Mouse (Mus musculus) midbrain, embryonic 15.5 days (tissue): ENCODE results near the gene Flnc. TPM values are rescaled to one million over a fixed set of nuclear protein-coding genes. Genes with fewer than 3 reads are reported as not detected.

Source experiments
- ATAC-seq: fragments of 200-750 bp; cut with Nextera tagmentation; replicated peaks from 2 replicates; pipeline ENCODE4 v1.8.0; 2017; ENCODE audit warnings: moderate TSS enrichment
- H3K27ac ChIP-seq: fragments of 300-500 bp; sonication (generic); 2 replicates; pipeline ENCODE4 v1.5.1; 2015; ENCODE audit warnings: mild to moderate bottlenecking, inconsistent platforms
- H3K27me3 ChIP-seq: fragments of 300-500 bp; sonication (generic); replicated peaks from 2 replicates; pipeline ENCODE4 v1.6.1; 2015; ENCODE audit warnings: inconsistent platforms
- H3K36me3 ChIP-seq: fragments of 300-500 bp; sonication (generic); replicated peaks from 2 replicates; pipeline ENCODE4 v1.6.1; 2015; ENCODE audit warnings: inconsistent platforms
- H3K4me1 ChIP-seq: fragments of 300-500 bp; sonication (generic); 2 replicates; pipeline ENCODE4 v1.6.1; 2015; ENCODE audit warnings: inconsistent platforms
- H3K4me2 ChIP-seq: fragments of 300-500 bp; sonication (generic); 2 replicates; pipeline ENCODE4 v1.6.1; 2015; ENCODE audit warnings: inconsistent platforms, mild to moderate bottlenecking, moderate library complexity
- H3K4me3 ChIP-seq: fragments of 300-500 bp; sonication (generic); 2 replicates; pipeline ENCODE4 v1.5.1; 2015; ENCODE audit warnings: mild to moderate bottlenecking, inconsistent platforms
- H3K9ac ChIP-seq: fragments of 300-500 bp; sonication (generic); 2 replicates; pipeline ENCODE4 v1.6.1; 2015; ENCODE audit warnings: mild to moderate bottlenecking, inconsistent platforms
- H3K9me3 ChIP-seq: fragments of 300-500 bp; sonication (generic); 2 replicates; pipeline ENCODE4 v1.6.1; 2016; ENCODE audit warnings: inconsistent platforms
- WGBS: fragments of 180-500 bp; shearing (Covaris S2); methylation state at CpG from one replicate; pipeline ENCODE4 v1.1.7; 2015; ENCODE audit warnings: mixed read lengths; 5-methylcytosine and 5-hydroxymethylcytosine counted together
- polyA plus RNA-seq: library from polyadenylated mRNA; unstranded; fragments of >200 nt; fragmentation: Nextera tagmentation; extraction: Ambion mirVana; gene quantifications from 2 replicates; pipeline ENCODE4 v1.2.1, GENCODE M21; 2015

Flnc gene
- polyA plus RNA-seq, 1 experiment from 2014 or later: 3.3 TPM

DNA sequence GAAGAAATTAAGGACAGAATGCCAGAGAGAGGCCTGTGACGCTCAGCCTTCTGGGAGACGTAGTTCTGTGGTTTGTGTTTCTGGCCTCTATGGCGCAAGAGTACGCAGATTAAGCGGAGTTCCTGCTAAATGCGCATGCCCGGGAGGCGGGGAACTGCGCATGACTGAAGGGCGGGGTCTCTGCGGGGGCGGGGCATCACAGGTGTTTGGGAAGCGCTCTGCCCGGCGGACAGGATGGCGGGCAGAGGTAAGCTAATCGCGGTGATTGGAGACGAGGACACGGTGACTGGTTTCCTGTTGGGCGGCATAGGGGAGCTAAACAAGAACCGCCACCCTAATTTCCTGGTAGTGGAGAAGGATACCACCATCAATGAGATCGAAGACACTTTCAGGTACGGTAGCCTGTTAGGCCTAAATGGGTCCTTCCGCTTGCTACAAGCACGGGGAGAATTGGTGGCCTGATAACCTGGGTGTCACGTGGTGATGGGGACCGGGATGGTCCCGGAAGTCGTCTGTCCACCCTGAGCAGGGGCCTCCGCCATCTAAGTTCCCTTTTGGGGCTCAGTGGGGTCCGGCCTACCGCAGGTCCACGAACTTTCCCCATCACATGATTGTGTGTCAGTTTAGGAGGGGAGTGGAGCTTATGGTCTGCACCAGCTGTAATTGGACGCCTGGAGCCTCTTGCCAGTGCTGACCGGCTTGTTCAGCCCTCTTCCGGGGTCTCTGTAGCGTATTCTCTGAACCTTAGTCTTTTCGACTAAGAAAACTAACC lies 34.7 kb downstream of the Flnc start, which contains the start of gene Atp6v1f:
Gene Atp6v1f (plus strand): TSS at position 136 of the 772 bp plus-strand sequence.
- ATAC-seq: peak; percentile 95
- Histone ChIP-seq H3K36me3 (peaks cover 5% of the 10 kb centered on the region; the same call in 1 of the 2 replicates), H3K27me3 (no peaks in the 10 kb centered on the region; the same call in 1 of the 2 replicates), H3K9ac (peak within 1 kb of the TSS; percentile 60), H3K27ac (peak within 1 kb of the TSS; percentile 89), H3K9me3 (no peaks in the 10 kb centered on the region), H3K4me1 (peaks cover 13% of the 10 kb centered on the region), H3K4me2 (peak within 1 kb of the TSS; percentile 58), H3K4me3 (peak within 1 kb of the TSS; percentile 69)
- under 1% methylated on average over 39 of the region's 39 CpGs for WGBS

DNA sequence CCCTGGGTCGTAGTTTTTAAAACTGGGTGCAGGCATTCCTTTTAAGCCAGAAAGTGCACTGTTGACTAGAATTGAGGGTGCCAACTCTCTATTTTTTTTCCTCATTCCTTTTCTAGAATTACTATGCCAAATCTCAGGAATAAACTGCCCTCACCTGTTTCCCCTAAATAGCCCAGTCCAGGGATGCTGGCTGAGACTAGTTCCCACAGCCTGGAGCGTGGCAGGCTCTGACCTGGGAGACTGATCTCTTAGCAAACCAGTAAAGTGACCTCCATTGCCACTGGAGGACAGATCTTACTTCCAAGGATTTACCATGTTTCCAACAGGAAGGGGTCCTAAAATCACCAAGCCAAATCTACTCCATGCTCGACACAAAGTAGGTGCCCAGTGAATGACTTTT lies 35.8 kb downstream of the Flnc start:
- H3K9ac ChIP-seq: no peak overlapping the region
- H3K27me3 ChIP-seq: no peaks in the 10 kb centered on the region; the same call in 1 of the 2 replicates
- no peaks in the 10 kb centered on the region for H3K9me3 ChIP-seq
- no peak for ATAC-seq
- H3K4me1 ChIP-seq: peaks cover 16% of the 10 kb centered on the region
- 90% methylated on average over 3 of the region's 3 CpGs for WGBS
- peak overlapping the region; percentile 69 for H3K4me3 ChIP-seq
- H3K4me2 ChIP-seq: peak overlapping the region; percentile 58
- H3K27ac ChIP-seq: no peak overlapping the region
- peaks cover 5% of the 10 kb centered on the region; the same call in 1 of the 2 replicates for H3K36me3 ChIP-seq

DNA sequence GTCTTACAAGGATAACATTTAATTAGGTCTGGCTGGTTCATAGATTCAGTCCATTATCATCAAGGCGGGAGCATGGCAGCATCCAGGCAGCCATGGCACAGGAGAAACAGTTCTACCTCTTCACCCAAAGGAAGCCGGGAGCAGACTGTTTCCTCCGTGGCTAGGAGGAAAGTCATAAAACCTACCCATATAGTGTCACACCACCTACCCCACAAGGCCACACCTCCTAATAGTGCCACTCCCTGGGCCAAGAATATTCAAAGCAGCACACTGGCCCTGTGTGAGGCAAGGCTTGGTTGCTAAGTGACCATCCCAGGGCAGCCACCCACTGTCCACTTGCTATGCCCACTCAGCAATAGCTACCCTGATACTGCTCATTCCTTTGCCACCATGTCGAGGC lies 38.1 kb downstream of the Flnc start, which contains the start of gene Atp6v1fnb:
Gene Atp6v1fnb (plus strand): TSS at position 301 of the 400 bp plus-strand sequence.
- Histone ChIP-seq H3K27ac (no peak within 1 kb of the TSS), H3K9ac (no peak within 1 kb of the TSS), H3K27me3 (peaks cover 5% of the 10 kb centered on the region), H3K4me2 (no peak within 1 kb of the TSS), H3K4me1 (peaks cover 19% of the 10 kb centered on the region), H3K4me3 (no peak within 1 kb of the TSS), H3K9me3 (no peaks in the 10 kb centered on the region), H3K36me3 (peaks cover 5% of the 10 kb centered on the region; the same call in 1 of the 2 replicates)
- 85% methylated on average over 4 of the region's 4 CpGs for WGBS
- no peak for ATAC-seq

DNA sequence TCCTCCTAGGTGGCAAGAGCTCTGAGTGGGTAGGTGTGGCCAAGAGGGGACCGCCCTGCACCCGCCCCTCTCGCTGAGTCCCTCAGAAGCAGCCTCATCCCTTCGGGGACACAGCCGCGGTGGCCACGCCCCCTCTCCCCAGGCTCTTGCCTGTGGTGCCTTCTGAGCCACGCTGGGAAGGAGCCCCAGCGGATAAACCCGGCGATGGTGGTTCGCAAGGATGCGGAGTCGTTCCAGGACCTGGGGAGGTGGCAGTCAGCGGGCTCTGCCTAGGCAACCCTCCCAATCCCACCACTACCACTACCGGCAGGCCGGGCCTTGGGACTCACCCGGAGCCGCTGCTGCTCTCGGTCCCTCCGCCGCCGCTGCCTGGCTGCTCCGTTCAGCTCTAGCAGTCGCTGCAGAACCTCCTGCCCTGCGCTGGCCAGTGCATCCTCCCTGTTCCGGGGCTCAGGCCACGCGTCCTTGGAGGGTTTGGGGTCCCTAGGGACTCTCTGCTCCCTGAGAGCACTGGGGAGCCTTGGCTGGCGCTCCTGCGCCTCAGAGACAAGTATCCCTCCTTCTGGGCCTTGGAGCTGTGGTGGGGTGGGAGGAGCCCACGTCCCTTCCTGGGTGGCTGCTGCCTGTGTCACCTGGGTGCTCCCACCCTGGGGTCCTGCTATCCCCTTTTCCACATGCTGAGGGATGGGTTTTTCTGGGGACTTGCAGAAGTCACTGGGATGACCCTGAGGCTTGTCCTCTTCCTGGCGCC lies 41.1 kb downstream of the Flnc start:
- 3% methylated on average over 33 of the region's 33 CpGs for WGBS
- H3K4me1 ChIP-seq: peaks cover 9% of the 10 kb centered on the region
- peaks cover 5% of the 10 kb centered on the region; the same call in 1 of the 2 replicates for H3K36me3 ChIP-seq
- H3K4me3 ChIP-seq: peak overlapping the region; percentile 37
- H3K27me3 ChIP-seq: peaks cover 5% of the 10 kb centered on the region
- peak overlapping the region; percentile 21; the same call in 1 of the 2 replicates for H3K9ac ChIP-seq
- peak; percentile 84 for ATAC-seq
- no peaks in the 10 kb centered on the region for H3K9me3 ChIP-seq
- no peak overlapping the region for H3K27ac ChIP-seq
- peak overlapping the region; percentile 52 for H3K4me2 ChIP-seq

DNA sequence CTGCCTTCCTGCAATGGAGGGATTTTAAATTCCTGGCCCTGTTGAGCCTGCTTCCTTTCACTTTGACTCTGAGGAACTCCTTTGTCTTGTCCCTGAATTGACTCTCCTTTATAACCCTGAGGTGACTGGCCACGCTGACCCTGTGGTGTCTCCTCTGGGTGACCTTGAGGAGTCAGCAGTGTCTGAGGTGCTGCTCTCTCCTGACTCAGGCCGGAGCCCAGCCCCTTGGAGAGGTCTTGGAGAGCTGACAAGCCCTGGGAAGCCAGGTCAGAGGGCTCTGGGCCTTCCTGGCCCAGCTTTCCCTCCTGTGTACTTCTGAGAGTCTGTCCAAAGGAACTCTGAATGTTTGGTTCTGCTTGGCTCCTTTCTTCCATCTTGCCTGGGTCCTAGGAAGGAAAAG lies 41.7 kb downstream of the Flnc start:
- no peak for ATAC-seq
- Histone ChIP-seq H3K4me2 (no peak overlapping the region), H3K36me3 (peaks cover 5% of the 10 kb centered on the region; the same call in 1 of the 2 replicates), H3K4me1 (peaks cover 6% of the 10 kb centered on the region; the same call in 1 of the 2 replicates), H3K27ac (no peak overlapping the region), H3K9me3 (no peaks in the 10 kb centered on the region), H3K4me3 (no peak overlapping the region), H3K27me3 (peaks cover 5% of the 10 kb centered on the region), H3K9ac (no peak overlapping the region)
- WGBS: 68% methylated on average over 2 of the region's 2 CpGs

DNA sequence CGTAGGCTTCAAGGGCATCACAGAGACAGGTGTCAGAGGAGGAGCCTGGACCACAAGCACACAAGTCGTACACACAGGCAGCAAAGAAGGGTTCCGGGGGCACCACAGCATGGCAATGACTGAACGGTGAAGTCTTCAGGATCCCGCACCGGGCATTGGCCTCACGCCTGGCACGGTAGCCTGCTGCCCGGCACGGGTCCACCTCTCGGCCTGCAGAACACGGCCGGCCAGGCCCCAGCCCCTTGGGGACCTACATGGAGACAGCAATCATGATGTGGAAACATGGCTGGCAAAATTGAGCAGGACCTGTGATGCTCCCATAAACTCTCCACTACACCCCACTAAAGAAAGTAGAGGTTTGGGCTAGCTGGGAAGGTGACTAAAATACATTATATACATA lies 49.6 kb downstream of the Flnc start:
- Histone ChIP-seq H3K27me3 (peaks cover 4% of the 10 kb centered on the region; the same call in 1 of the 2 replicates), H3K9me3 (no peaks in the 10 kb centered on the region), H3K4me2 (no peak overlapping the region), H3K9ac (no peak overlapping the region), H3K4me1 (peaks cover 7% of the 10 kb centered on the region), H3K36me3 (no peaks in the 10 kb centered on the region), H3K4me3 (no peak overlapping the region), H3K27ac (no peak overlapping the region)
- WGBS: 92% methylated on average over 13 of the region's 13 CpGs
- ATAC-seq: no peak

DNA sequence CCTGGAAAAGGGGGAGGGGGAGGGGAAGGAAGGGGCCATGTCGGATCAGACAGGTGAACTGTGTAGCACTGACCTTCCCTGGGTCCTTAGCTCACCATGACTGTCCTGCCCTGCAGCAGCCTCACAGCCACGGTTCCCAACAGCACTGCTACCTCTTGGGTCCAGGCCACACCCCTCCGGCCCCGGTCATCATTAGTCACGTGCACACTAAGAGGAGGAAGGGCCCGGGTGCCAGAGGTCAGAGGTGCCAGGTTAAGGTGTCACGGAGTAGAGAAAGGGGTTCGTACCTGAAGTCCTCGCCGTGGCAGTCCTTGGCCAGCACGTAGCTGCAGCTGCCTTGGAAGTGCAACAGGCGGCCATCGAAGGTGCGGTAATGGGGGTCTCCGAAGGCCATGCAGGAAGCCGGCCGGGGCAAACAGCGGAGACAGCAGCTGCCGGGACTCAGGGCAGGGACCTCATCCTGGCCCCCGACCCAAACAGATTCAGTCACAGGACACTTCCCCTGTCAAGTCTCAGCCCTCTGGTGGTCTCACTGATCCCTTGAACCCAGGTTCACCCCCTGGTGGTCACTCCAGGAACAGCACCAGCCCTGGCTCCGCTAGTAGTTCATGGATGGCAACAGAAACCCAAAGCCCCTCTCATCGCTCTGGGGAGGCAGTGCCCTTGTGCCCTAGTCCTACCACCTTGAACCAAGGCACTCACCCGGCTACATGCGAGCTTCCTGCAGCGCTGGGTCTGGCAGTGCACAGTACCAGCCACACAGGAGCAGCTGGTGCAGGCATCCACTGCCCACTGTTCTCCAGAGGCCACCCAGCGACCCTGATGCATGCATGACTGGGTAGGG lies 51.9 kb downstream of the Flnc start:
- peak; percentile 58; the same call in 1 of the 2 replicates for ATAC-seq
- no peaks in the 10 kb centered on the region for H3K36me3 ChIP-seq
- no peak overlapping the region for H3K9ac ChIP-seq
- H3K4me2 ChIP-seq: peak overlapping the region; percentile 49
- WGBS: 5% methylated on average over 26 of the region's 26 CpGs
- H3K27ac ChIP-seq: no peak overlapping the region
- H3K9me3 ChIP-seq: no peaks in the 10 kb centered on the region
- H3K27me3 ChIP-seq: peaks cover 4% of the 10 kb centered on the region; the same call in 1 of the 2 replicates
- peak overlapping the region; percentile 20 for H3K4me3 ChIP-seq
- H3K4me1 ChIP-seq: peaks cover 7% of the 10 kb centered on the region

DNA sequence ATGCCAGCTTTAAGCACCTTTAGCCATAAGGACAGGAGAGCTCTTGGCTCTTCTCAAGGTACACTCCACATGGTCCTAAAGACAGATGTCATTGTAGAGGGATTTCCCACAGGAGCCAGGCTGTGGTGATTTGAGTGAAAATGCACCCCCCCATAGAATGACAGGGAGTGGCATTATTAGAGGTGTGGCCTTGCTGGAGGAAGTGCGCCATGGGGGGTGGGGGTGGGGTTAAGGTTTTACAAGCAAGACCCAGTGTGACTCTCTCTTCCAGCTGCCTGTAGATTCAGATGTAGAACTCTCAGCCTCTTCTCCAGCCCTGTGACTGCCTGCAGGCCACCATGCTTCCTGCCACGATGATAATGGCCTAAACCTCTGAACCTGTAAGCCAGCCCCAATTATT lies 52.9 kb downstream of the Flnc start:
- Histone ChIP-seq H3K4me1 (peaks cover 7% of the 10 kb centered on the region), H3K36me3 (no peaks in the 10 kb centered on the region), H3K27ac (no peak overlapping the region), H3K9me3 (no peaks in the 10 kb centered on the region), H3K4me2 (no peak overlapping the region), H3K4me3 (no peak overlapping the region), H3K9ac (no peak overlapping the region), H3K27me3 (peaks cover 4% of the 10 kb centered on the region; the same call in 1 of the 2 replicates)
- WGBS: 46% methylated on average over 2 of the region's 2 CpGs
- no peak for ATAC-seq

DNA sequence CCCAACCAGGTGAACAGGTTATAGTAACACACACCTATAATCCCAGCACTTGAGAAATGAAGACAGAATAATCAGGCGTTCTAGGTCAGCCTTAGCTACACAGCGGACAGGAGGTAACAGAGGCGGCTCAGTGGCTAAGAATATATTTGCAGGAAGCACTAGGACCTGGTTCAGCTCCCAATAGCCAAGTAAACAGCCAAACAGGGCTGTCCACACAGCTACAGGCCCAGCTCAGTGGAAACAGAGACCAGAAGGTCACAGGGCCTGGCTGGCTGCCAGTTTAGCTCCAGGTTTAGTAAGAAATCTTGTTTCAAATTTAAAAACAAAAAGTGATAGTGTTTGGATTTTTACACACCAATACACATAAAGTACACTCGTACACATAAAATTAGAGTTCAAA lies 61.0 kb downstream of the Flnc start:
- H3K9ac ChIP-seq: no peak overlapping the region
- ATAC-seq: no peak
- H3K4me2 ChIP-seq: no peak overlapping the region
- 87% methylated on average over 4 of the region's 4 CpGs for WGBS
- H3K4me1 ChIP-seq: peaks cover 3% of the 10 kb centered on the region; the same call in 1 of the 2 replicates
- H3K27ac ChIP-seq: no peak overlapping the region
- no peak overlapping the region for H3K4me3 ChIP-seq
- no peaks in the 10 kb centered on the region for H3K36me3 ChIP-seq
- peaks cover 39% of the 10 kb centered on the region for H3K27me3 ChIP-seq
- no peaks in the 10 kb centered on the region for H3K9me3 ChIP-seq

DNA sequence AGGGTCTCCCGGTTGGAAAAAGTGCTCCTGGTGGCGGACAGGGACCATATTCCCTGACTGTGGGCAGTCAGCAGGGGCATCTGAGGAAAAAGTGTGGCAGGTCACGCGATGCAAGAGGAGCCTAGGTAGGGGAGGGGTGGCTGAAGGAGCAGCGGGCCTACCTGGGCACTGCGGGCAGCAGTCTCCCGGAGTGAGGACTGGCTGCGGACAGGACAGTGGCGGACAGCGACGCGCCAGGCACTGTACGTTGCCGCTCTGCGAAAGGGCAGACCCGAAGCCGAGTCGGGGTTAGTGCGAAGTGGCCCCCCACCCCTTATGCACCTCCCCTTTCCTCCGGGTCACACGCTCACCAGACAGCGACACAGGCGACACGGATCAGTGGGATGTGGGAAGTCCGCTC lies 63.2 kb downstream of the Flnc start:
- no peak overlapping the region for H3K27ac ChIP-seq
- no peak for ATAC-seq
- H3K4me2 ChIP-seq: peak overlapping the region; percentile 9; the same call in 1 of the 2 replicates
- peaks cover 39% of the 10 kb centered on the region for H3K27me3 ChIP-seq
- H3K9me3 ChIP-seq: no peaks in the 10 kb centered on the region
- 11% methylated on average over 25 of the region's 25 CpGs for WGBS
- H3K4me3 ChIP-seq: no peak overlapping the region
- no peaks in the 10 kb centered on the region for H3K36me3 ChIP-seq
- no peak overlapping the region for H3K9ac ChIP-seq
- H3K4me1 ChIP-seq: peaks cover 3% of the 10 kb centered on the region; the same call in 1 of the 2 replicates

DNA sequence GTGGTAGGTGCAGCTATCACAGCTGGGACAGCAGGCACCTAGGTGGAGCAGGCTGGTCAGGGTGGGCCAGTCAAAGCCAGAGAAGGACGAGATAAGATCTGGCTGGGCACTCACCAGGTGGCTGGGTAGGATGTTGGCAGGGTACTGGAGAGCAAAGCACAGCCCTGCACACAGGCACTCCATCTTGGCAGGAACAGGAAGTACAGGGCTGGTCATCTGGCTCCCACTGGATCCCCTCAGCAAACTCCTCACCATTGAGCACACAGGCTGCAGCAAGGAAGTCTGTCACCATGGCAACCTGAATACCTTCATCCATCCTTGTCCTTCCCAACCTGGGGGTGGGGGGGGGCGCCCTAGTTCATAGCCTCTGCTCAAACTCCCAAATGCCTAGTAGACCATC lies 64.7 kb downstream of the Flnc start:
- 21% methylated on average over 2 of the region's 2 CpGs for WGBS
- H3K27ac ChIP-seq: no peak overlapping the region
- peaks cover 3% of the 10 kb centered on the region; the same call in 1 of the 2 replicates for H3K4me1 ChIP-seq
- no peak overlapping the region for H3K9ac ChIP-seq
- no peaks in the 10 kb centered on the region for H3K9me3 ChIP-seq
- H3K36me3 ChIP-seq: no peaks in the 10 kb centered on the region
- peak; percentile 70 for ATAC-seq
- peaks cover 39% of the 10 kb centered on the region for H3K27me3 ChIP-seq
- no peak overlapping the region for H3K4me2 ChIP-seq
- H3K4me3 ChIP-seq: no peak overlapping the region
